ENCODE assay signal across 8 mouse cellular contexts in the genomic region with DNA sequence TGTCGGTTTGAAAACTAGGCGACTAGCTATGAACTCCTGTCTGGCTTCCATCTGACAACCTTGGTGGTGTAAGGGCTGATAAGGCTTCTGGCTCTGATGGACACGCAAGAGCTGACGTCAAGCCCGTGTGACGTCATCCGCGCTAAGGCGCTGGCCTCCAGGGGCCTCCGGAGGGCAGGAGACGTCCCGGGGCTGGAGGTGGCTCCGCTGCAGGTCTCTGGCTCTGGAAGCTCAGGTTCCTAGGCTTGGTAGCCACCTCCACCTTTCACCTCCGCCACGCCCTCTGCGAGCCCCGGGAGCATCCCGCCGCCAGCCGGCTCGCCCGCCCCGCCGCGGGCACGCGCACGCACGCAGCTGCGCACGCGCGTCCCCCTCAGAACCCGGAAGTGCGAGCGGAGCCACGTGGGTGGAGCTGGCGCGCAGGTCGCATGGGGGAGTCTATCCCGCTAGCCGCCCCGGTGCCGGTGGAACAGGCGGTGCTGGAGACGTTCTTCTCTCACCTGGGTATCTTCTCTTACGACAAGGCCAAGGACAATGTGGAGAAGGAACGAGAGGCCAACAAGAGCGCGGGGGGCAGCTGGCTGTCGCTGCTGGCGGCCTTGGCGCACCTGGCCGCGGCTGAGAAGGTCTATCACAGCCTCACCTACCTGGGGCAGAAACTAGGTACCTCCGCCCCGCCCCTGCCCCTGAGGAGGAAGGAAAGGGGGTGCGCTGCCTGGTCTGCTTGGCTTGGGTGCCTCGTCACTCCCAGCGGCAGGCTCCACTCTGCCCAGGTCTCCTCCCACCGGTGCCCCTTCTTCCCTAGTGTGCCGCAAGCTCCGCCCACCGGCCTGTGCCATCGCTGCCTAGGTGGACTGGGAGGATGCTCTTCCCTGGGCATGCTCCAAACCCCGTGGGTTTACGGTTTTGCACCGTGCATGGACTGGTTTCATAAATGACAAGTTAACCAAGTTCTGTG. TPM values are rescaled to one million over a fixed set of nuclear protein-coding genes. Genes with fewer than 3 reads are reported as not detected.
A peak's percentile ranks its signal among the peaks of the same experiment; 100 is the strongest.
DNase-seq lines count a peak whose midpoint lies in the region; ATAC-seq and TF ChIP-seq lines count a peak whose summit lies in the region.

TSS of gene BC048403 (plus strand) at position 390 of the 958 bp plus-strand sequence.

- H3K27ac ChIP-seq in forebrain, embryonic 15.5 days (replicated peaks), result peak within 1 kb of the TSS; percentile 50
- peak within 1 kb of the TSS; percentile 97 for H3K27ac ChIP-seq in layer of hippocampus, adult 2 months
- H3K27ac ChIP-seq in lung, embryonic 14.5 days (ENCODE audit: low read depth), result peak within 1 kb of the TSS; percentile 66; the same call in 1 of the 2 replicates
- H3K27ac ChIP-seq in olfactory bulb, adult 2 months (ENCODE audit: insufficient read depth, low read depth, low read length), result peak within 1 kb of the TSS; percentile 50; the same call in 1 of the 2 replicates
- H3K27ac ChIP-seq in thymus, adult 2 months (ENCODE audit: control insufficient read depth, insufficient read depth, low read length), result no peak within 1 kb of the TSS

- peak within 1 kb of the TSS; percentile 85 for H3K4me3 ChIP-seq in forebrain, embryonic 15.5 days
- peak within 1 kb of the TSS; percentile 95 for H3K4me3 ChIP-seq in layer of hippocampus, adult 2 months
- peak within 1 kb of the TSS; percentile 90 for H3K4me3 ChIP-seq in lung, embryonic 14.5 days (ENCODE audit: low read depth, low read length)
- peak within 1 kb of the TSS; percentile 62 for H3K4me3 ChIP-seq in olfactory bulb, adult 2 months (ENCODE audit: insufficient read depth, low read depth, low read length)
- H3K4me3 ChIP-seq in thymus, adult 2 months (ENCODE audit: control insufficient read depth, insufficient read depth, low read length), result peak within 1 kb of the TSS; percentile 74

- peak within 1 kb of the TSS; percentile 86 for H3K4me2 ChIP-seq in forebrain, embryonic 15.5 days (replicated peaks)
- peak within 1 kb of the TSS; percentile 88 for H3K4me2 ChIP-seq in lung, embryonic 14.5 days

- DNase-seq in ES-CJ7 (ENCODE audit: low read depth, low spot score), result peak; percentile 86
- DNase-seq in cerebellum, adult 11 months, result peak; percentile 88
- DNase-seq in heart, postnatal 36 days, result peak; percentile 89 to 90
- DNase-seq in layer of hippocampus, adult 2 months (ENCODE audit: low spot score in 2 of 2), result peak; percentile 77 to 83
- peak; percentile 93 for DNase-seq in lung, embryonic 14.5 days
- peak; percentile 90 for DNase-seq in thymus, adult 2 months

- H3K9ac ChIP-seq in forebrain, embryonic 15.5 days (replicated peaks), result peak within 1 kb of the TSS; percentile 72
- H3K9ac ChIP-seq in lung, embryonic 14.5 days, result peak within 1 kb of the TSS; percentile 76

- H3K27me3 ChIP-seq in forebrain, embryonic 15.5 days, result 0 out of 2 replicates have a peak, but pooled peaks cover 3% of the 10 kb centered on the region
- H3K27me3 ChIP-seq in lung, embryonic 14.5 days (ENCODE audit: insufficient read depth, low read length), result no peaks in the 10 kb centered on the region
- no peaks in the 10 kb centered on the region for H3K27me3 ChIP-seq in thymus, adult 2 months (ENCODE audit: control insufficient read depth, insufficient read depth, low read length)

- H3K36me3 ChIP-seq in forebrain, embryonic 15.5 days, result no peaks in the 10 kb centered on the region
- no peaks in the 10 kb centered on the region for H3K36me3 ChIP-seq in lung, embryonic 14.5 days (ENCODE audit: insufficient read depth)
- no peaks in the 10 kb centered on the region for H3K36me3 ChIP-seq in thymus, adult 2 months (ENCODE audit: control insufficient read depth, insufficient read depth, low read length)

- peak; percentile 87; the same call in 1 of the 2 replicates for TF ChIP-seq POLR2A in olfactory bulb, adult 2 months (IDR thresholded peaks at IDR 0.05; ENCODE audit: insufficient read depth, low read depth, low read length)
- peak; percentile 51 for TF ChIP-seq POLR2A in thymus, adult 2 months (IDR thresholded peaks at IDR 0.05; ENCODE audit: control insufficient read depth, extremely low read depth, insufficient read depth, low read length, poor library complexity)

- peaks cover 7% of the 10 kb centered on the region; the same call in 1 of the 2 replicates for H3K4me1 ChIP-seq in forebrain, embryonic 15.5 days
- peaks cover 4% of the 10 kb centered on the region; the same call in 1 of the 2 replicates for H3K4me1 ChIP-seq in lung, embryonic 14.5 days (ENCODE audit: insufficient read depth)
- H3K4me1 ChIP-seq in olfactory bulb, adult 2 months (ENCODE audit: control insufficient read depth, insufficient read depth, low read length), result no peaks in the 10 kb centered on the region
- peaks cover 2% of the 10 kb centered on the region; the same call in 1 of the 2 replicates for H3K4me1 ChIP-seq in thymus, adult 2 months (replicated peaks; ENCODE audit: control insufficient read depth, insufficient read depth, low read length)

- peak; percentile 33 for TF ChIP-seq CTCF in layer of hippocampus, adult 2 months (conservative IDR thresholded peaks at IDR 0.05)
- TF ChIP-seq CTCF in lung, embryonic 14.5 days (IDR thresholded peaks at IDR 0.05; ENCODE audit: low read depth), result no peak
- TF ChIP-seq CTCF in olfactory bulb, adult 2 months (IDR thresholded peaks at IDR 0.05; ENCODE audit: insufficient read depth, low read depth, low read length), result no peak
- TF ChIP-seq CTCF in thymus, adult 2 months (IDR thresholded peaks at IDR 0.05; ENCODE audit: borderline replicate concordance, control insufficient read depth, extremely low read depth, insufficient read depth, low read length, poor library complexity), result no peak

- peak; percentile 95 for ATAC-seq in forebrain, embryonic 15.5 days (replicated peaks)
- ATAC-seq in lung, embryonic 14.5 days (ENCODE audit: insufficient read depth), result peak; percentile 92

- no peaks in the 10 kb centered on the region for H3K9me3 ChIP-seq in forebrain, embryonic 15.5 days
- no peaks in the 10 kb centered on the region for H3K9me3 ChIP-seq in lung, embryonic 14.5 days (ENCODE audit: low read depth, low read length)

- intact Hi-C loops in heart, postnatal 36 days (cut with DNase I), result no loop called here

- under 1% methylated on average over 67 of the region's 68 CpGs for WGBS in forebrain, embryonic 15.5 days
- WGBS in lung, embryonic 14.5 days, result under 1% methylated on average over 68 of the region's 68 CpGs
- WGBS in olfactory bulb, adult 2 months, result under 1% methylated on average over 67 of the region's 68 CpGs
- WGBS in thymus, adult 2 months, result under 1% methylated on average over 66 of the region's 68 CpGs

RNA-seq across cellular contexts. Expression of gene BC048403, which starts in this region (rescaled TPM):
- 2.5 and 3.2 TPM in 2 replicates for polyA plus RNA-seq in forebrain, embryonic 15.5 days (2015; fragmentation: Nextera tagmentation; extraction: Ambion mirVana)
- total RNA-seq in heart, postnatal 36 days (2021), result 1 to 10 TPM; 1.4 to 2.5 TPM
- total RNA-seq in layer of hippocampus, adult 2 months (2021), result 10 to 100 TPM in 1 of 2 experiments, 1 to 10 TPM in 1; 9.7 to 10.2 TPM
- polyA plus RNA-seq in lung, embryonic 14.5 days (2014; fragmentation: Nextera tagmentation; extraction: Ambion mirVana), result 3.4 and 4.3 TPM in 2 replicates
- polyA plus RNA-seq in olfactory bulb, adult 2 months (2012; ENCODE audit: insufficient read depth, insufficient read length, low replicate concordance, missing spikeins), result not detected in 2 replicates
- polyA plus RNA-seq in thymus, adult 2 months (2012; rRNA removed), result 4.4 and 5.3 TPM in 2 replicates
